Mouse (Mus musculus): Measurements from ENCODE around the gene Vstm4. TPM values are rescaled to one million over a fixed set of nuclear protein-coding genes. Genes with fewer than 3 reads are reported as not detected.

The Vstm4 gene
- polyA plus RNA-seq, 1 experiment: not detected

- H3ac ChIP-seq (ENCODE audit: control insufficient read depth, insufficient read length, low read depth): no peak overlapping the region
- TF ChIP-seq CTCF (IDR thresholded peaks at IDR 0.05; ENCODE audit: control insufficient read depth, insufficient read depth, insufficient read length): no peak
- no peak for TF ChIP-seq MYOG (IDR thresholded peaks at IDR 0.05; ENCODE audit: control insufficient read depth, extremely low read depth, insufficient read length)
- TF ChIP-seq MYOD1 (IDR thresholded peaks at IDR 0.05; ENCODE audit: control insufficient read depth, insufficient read length, low read depth): no peak
- TF ChIP-seq CEBPB (IDR thresholded peaks at IDR 0.05; ENCODE audit: low read depth): no peak
- TF ChIP-seq FOSL1 (IDR thresholded peaks at IDR 0.05; ENCODE audit: insufficient read depth, low read length, poor library complexity, severe bottlenecking): no peak
- TF ChIP-seq USF1 (IDR thresholded peaks at IDR 0.05; ENCODE audit: low read depth): no peak
- TF ChIP-seq MAX (IDR thresholded peaks at IDR 0.05): no peak
- peaks cover 49% of the 10 kb centered on the region for H3K27me3 ChIP-seq (ENCODE audit: control insufficient read depth, insufficient read depth, insufficient read length)
- no peaks in the 10 kb centered on the region for H3K79me3 ChIP-seq (ENCODE audit: low read depth)
- no peak overlapping the region for H3K4me3 ChIP-seq (ENCODE audit: insufficient read depth, poor library complexity, severe bottlenecking)
- no peaks in the 10 kb centered on the region for H3K79me2 ChIP-seq (ENCODE audit: control insufficient read depth, insufficient read depth)
- H3K36me3 ChIP-seq (ENCODE audit: control insufficient read depth, insufficient read depth): no peaks in the 10 kb centered on the region
These were observed 20.4 kb upstream of the Vstm4 start for GRCm38 (mm10) chr14:32836191-32836590.

GRCm38 (mm10) chr14:32842052-32842451 is 14.5 kb upstream of the Vstm4 start:
- Histone ChIP-seq H3K27me3 (ENCODE audit: control insufficient read depth, insufficient read depth, insufficient read length) (peaks cover 15% of the 10 kb centered on the region), H3K4me3 (ENCODE audit: insufficient read depth, poor library complexity, severe bottlenecking) (no peak overlapping the region), H3K36me3 (ENCODE audit: control insufficient read depth, insufficient read depth) (no peaks in the 10 kb centered on the region), H3K79me2 (ENCODE audit: control insufficient read depth, insufficient read depth) (no peaks in the 10 kb centered on the region), H3K79me3 (ENCODE audit: low read depth) (no peaks in the 10 kb centered on the region), H3ac (ENCODE audit: control insufficient read depth, insufficient read length, low read depth) (no peak overlapping the region)
- TF ChIP-seq CEBPB (IDR thresholded peaks at IDR 0.05; ENCODE audit: low read depth) (no peak), MAX (IDR thresholded peaks at IDR 0.05) (no peak)

GRCm38 (mm10) chr14:32854059-32854458 is 2.5 kb upstream of the Vstm4 start:
- Histone ChIP-seq H3K27me3 (ENCODE audit: control insufficient read depth, insufficient read depth, insufficient read length) (peaks cover 25% of the 10 kb centered on the region), H3K4me3 (ENCODE audit: insufficient read depth, poor library complexity, severe bottlenecking) (no peak overlapping the region), H3K36me3 (ENCODE audit: control insufficient read depth, insufficient read depth) (no peaks in the 10 kb centered on the region), H3K79me3 (ENCODE audit: low read depth) (no peaks in the 10 kb centered on the region), H3ac (ENCODE audit: control insufficient read depth, insufficient read length, low read depth) (no peak overlapping the region), H3K79me2 (ENCODE audit: control insufficient read depth, insufficient read depth) (no peaks in the 10 kb centered on the region)
- TF ChIP-seq MAX (IDR thresholded peaks at IDR 0.05) (no peak), FOSL1 (IDR thresholded peaks at IDR 0.05; ENCODE audit: insufficient read depth, low read length, poor library complexity, severe bottlenecking) (no peak), MYOD1 (IDR thresholded peaks at IDR 0.05; ENCODE audit: control insufficient read depth, insufficient read length, low read depth) (no peak)

- no peak for TF ChIP-seq MYOG (IDR thresholded peaks at IDR 0.05; ENCODE audit: control insufficient read depth, extremely low read depth, insufficient read length)
- TF ChIP-seq FOSL1 (IDR thresholded peaks at IDR 0.05; ENCODE audit: insufficient read depth, low read length, poor library complexity, severe bottlenecking): no peak
- no peak for TF ChIP-seq MAX (IDR thresholded peaks at IDR 0.05)
- TF ChIP-seq USF1 (IDR thresholded peaks at IDR 0.05; ENCODE audit: low read depth): no peak
- no peak for TF ChIP-seq MYOD1 (IDR thresholded peaks at IDR 0.05; ENCODE audit: control insufficient read depth, insufficient read length, low read depth)
- no peak for TF ChIP-seq CEBPB (IDR thresholded peaks at IDR 0.05; ENCODE audit: low read depth)
- no peak for TF ChIP-seq CTCF (IDR thresholded peaks at IDR 0.05; ENCODE audit: control insufficient read depth, insufficient read depth, insufficient read length)
- H3K79me3 ChIP-seq (ENCODE audit: low read depth): no peaks in the 10 kb centered on the region
- H3K27me3 ChIP-seq (ENCODE audit: control insufficient read depth, insufficient read depth, insufficient read length): peaks cover 31% of the 10 kb centered on the region
- no peak overlapping the region for H3ac ChIP-seq (ENCODE audit: control insufficient read depth, insufficient read length, low read depth)
- H3K36me3 ChIP-seq (ENCODE audit: control insufficient read depth, insufficient read depth): no peaks in the 10 kb centered on the region
- H3K4me3 ChIP-seq (ENCODE audit: insufficient read depth, poor library complexity, severe bottlenecking): no peak overlapping the region
- H3K79me2 ChIP-seq (ENCODE audit: control insufficient read depth, insufficient read depth): no peaks in the 10 kb centered on the region
These were observed 310 bp upstream of the Vstm4 start for GRCm38 (mm10) chr14:32856246-32856645.

- no peaks in the 10 kb centered on the region for H3K79me3 ChIP-seq (ENCODE audit: low read depth)
- no peak overlapping the region for H3K4me3 ChIP-seq (ENCODE audit: insufficient read depth, poor library complexity, severe bottlenecking)
- H3K79me2 ChIP-seq (ENCODE audit: control insufficient read depth, insufficient read depth): no peaks in the 10 kb centered on the region
- no peaks in the 10 kb centered on the region for H3K36me3 ChIP-seq (ENCODE audit: control insufficient read depth, insufficient read depth)
- peaks cover 45% of the 10 kb centered on the region for H3K27me3 ChIP-seq (ENCODE audit: control insufficient read depth, insufficient read depth, insufficient read length)
- no peak for TF ChIP-seq MYOD1 (IDR thresholded peaks at IDR 0.05; ENCODE audit: control insufficient read depth, insufficient read length, low read depth)
- no peak for TF ChIP-seq USF1 (IDR thresholded peaks at IDR 0.05; ENCODE audit: low read depth)
- no peak for TF ChIP-seq CTCF (IDR thresholded peaks at IDR 0.05; ENCODE audit: control insufficient read depth, insufficient read depth, insufficient read length)
- TF ChIP-seq MAX (IDR thresholded peaks at IDR 0.05): no peak
- no peak for TF ChIP-seq FOSL1 (IDR thresholded peaks at IDR 0.05; ENCODE audit: insufficient read depth, low read length, poor library complexity, severe bottlenecking)
- TF ChIP-seq MYOG (IDR thresholded peaks at IDR 0.05; ENCODE audit: control insufficient read depth, extremely low read depth, insufficient read length): no peak
- no peak for TF ChIP-seq CEBPB (IDR thresholded peaks at IDR 0.05; ENCODE audit: low read depth)
- no peak overlapping the region for H3ac ChIP-seq (ENCODE audit: control insufficient read depth, insufficient read length, low read depth)
These were observed 1.8 kb downstream of the Vstm4 start for GRCm38 (mm10) chr14:32858361-32858760.

- Histone ChIP-seq H3K27me3 (ENCODE audit: control insufficient read depth, insufficient read depth, insufficient read length) (peaks cover 52% of the 10 kb centered on the region), H3ac (ENCODE audit: control insufficient read depth, insufficient read length, low read depth) (no peak overlapping the region), H3K4me3 (ENCODE audit: insufficient read depth, poor library complexity, severe bottlenecking) (no peak overlapping the region), H3K79me2 (ENCODE audit: control insufficient read depth, insufficient read depth) (no peaks in the 10 kb centered on the region), H3K36me3 (ENCODE audit: control insufficient read depth, insufficient read depth) (no peaks in the 10 kb centered on the region), H3K79me3 (ENCODE audit: low read depth) (no peaks in the 10 kb centered on the region)
- TF ChIP-seq FOSL1 (IDR thresholded peaks at IDR 0.05; ENCODE audit: insufficient read depth, low read length, poor library complexity, severe bottlenecking) (no peak), CTCF (IDR thresholded peaks at IDR 0.05; ENCODE audit: control insufficient read depth, insufficient read depth, insufficient read length) (no peak), MYOD1 (IDR thresholded peaks at IDR 0.05; ENCODE audit: control insufficient read depth, insufficient read length, low read depth) (no peak), MYOG (IDR thresholded peaks at IDR 0.05; ENCODE audit: control insufficient read depth, extremely low read depth, insufficient read length) (no peak), USF1 (IDR thresholded peaks at IDR 0.05; ENCODE audit: low read depth) (no peak), MAX (IDR thresholded peaks at IDR 0.05) (no peak), CEBPB (IDR thresholded peaks at IDR 0.05; ENCODE audit: low read depth) (no peak)
These were observed 2.5 kb downstream of the Vstm4 start for GRCm38 (mm10) chr14:32858941-32859510.
